Mouse (Mus musculus) liver, postnatal 0 days (tissue): ENCODE results near the gene Vmn1r205. TPM values are rescaled to one million over a fixed set of nuclear protein-coding genes. Genes with fewer than 3 reads are reported as not detected.
"Not testable (repeated sequence)": the region's sequence is repeated elsewhere in the genome, so short reads cannot be mapped to it uniquely, and the experiment has no call there.

ENCODE experiments used
- ATAC-seq: fragments of 200-750 bp; cut with Nextera tagmentation; 2 replicates; pipeline ENCODE4 v1.8.0; 2017; ENCODE audit warnings: mild to moderate bottlenecking, moderate library complexity
- DNase-seq: peaks from one replicate; pipeline ENCODE4 v3.0.0-alpha.2; 2016
- H3K27ac ChIP-seq: fragments of 300-500 bp; sonication (generic); 2 replicates; pipeline ENCODE4 v1.5.1; 2014; ENCODE audit warnings: antibody characterized with exemption, moderate library complexity, mild to moderate bottlenecking, low read depth
- H3K27me3 ChIP-seq: fragments of 300-500 bp; sonication (generic); 2 replicates; pipeline ENCODE4 v1.6.1; 2014; ENCODE audit warnings: low read length, control low read depth, mixed read lengths; ENCODE audit not compliant: insufficient read depth
- H3K36me3 ChIP-seq: fragments of 300-500 bp; sonication (generic); replicated peaks from 2 replicates; pipeline ENCODE4 v1.6.1; 2014; ENCODE audit warnings: mild to moderate bottlenecking, control low read depth, low read length, moderate library complexity, mixed read lengths; ENCODE audit not compliant: insufficient read depth
- H3K4me1 ChIP-seq: fragments of 300-500 bp; sonication (generic); 2 replicates; pipeline ENCODE4 v1.6.1; 2014; ENCODE audit warnings: antibody characterized with exemption, mild to moderate bottlenecking, control low read depth; ENCODE audit not compliant: insufficient read depth
- H3K4me2 ChIP-seq: fragments of 300-500 bp; sonication (generic); 2 replicates; pipeline ENCODE4 v1.6.1; 2014; ENCODE audit warnings: low read depth, mild to moderate bottlenecking, low read length, moderate library complexity, mixed read lengths
- H3K4me3 ChIP-seq: fragments of 300-500 bp; sonication (generic); 2 replicates; pipeline ENCODE4 v1.5.1; 2014; ENCODE audit warnings: low read depth, low read length
- H3K9ac ChIP-seq: fragments of 300-500 bp; sonication (generic); replicated peaks from 2 replicates; pipeline ENCODE4 v1.6.1; 2014; ENCODE audit warnings: mild to moderate bottlenecking, moderate library complexity
- H3K9me3 ChIP-seq: fragments of 300-500 bp; sonication (generic); 2 replicates; pipeline ENCODE4 v1.6.1; 2016; ENCODE audit warnings: mild to moderate bottlenecking, control low read depth, low read length, mixed read lengths
- CTCF ChIP-seq: sonication (generic); IDR thresholded peaks from 2 replicates; pipeline ENCODE4 v1.5.1; 2016; ENCODE audit warnings: antibody characterized with exemption, low read depth
- EP300 ChIP-seq: IDR thresholded peaks from 2 replicates; pipeline ENCODE4 v1.6.1; 2016; ENCODE audit warnings: antibody characterized with exemption, low read depth, mild to moderate bottlenecking
- WGBS: fragments of 180-500 bp; shearing (Covaris S2); extraction: QIAGEN DNeasy Blood & Tissue Kit; methylation state at CpG from one replicate; pipeline ENCODE4 v1.1.7; 2014; ENCODE audit not compliant: insufficient replicate concordance; 5-methylcytosine and 5-hydroxymethylcytosine counted together
- polyA plus RNA-seq: library from polyadenylated mRNA; unstranded; fragments of >200 nt; fragmentation: Nextera tagmentation; extraction: Ambion mirVana; gene quantifications from 2 replicates; pipeline ENCODE4 v1.2.1, GENCODE M21; 2015

Vmn1r205 gene
- not detected in 2 replicates for polyA plus RNA-seq

DNA sequence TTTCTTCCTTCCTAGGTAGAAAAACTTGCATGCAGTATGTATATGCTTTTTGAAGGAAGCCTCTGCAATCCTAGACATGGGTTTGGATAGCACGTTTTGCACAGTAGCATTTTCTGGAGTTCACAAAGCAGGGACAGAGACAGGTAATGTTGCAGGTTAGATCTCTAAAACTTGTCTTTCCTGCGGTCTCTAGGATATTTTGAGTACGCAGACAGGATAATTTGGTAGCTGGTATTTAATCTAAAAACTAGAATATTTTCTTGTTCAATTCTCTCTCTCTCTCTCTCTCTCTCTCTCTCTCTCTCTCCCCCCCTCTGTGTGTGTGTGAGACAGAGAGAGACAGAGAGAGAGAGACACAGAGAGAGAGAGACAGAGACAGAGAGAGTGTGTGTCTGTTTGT, at the start of gene Vmn1r205:
Gene Vmn1r205, minus strand, starts transcription at position 101 of the 400 bp plus-strand sequence.
- Histone ChIP-seq H3K27me3 (no peaks in the 10 kb centered on the region), H3K4me3 (no peak within 1 kb of the TSS), H3K9ac (no peak within 1 kb of the TSS), H3K4me1 (no peaks in the 10 kb centered on the region), H3K36me3 (no peaks in the 10 kb centered on the region), H3K27ac (no peak within 1 kb of the TSS), H3K4me2 (no peak within 1 kb of the TSS), H3K9me3 (no peaks in the 10 kb centered on the region)
- TF ChIP-seq EP300 (no peak), CTCF (no peak)
- WGBS: 74% methylated on average over 3 of the region's 3 CpGs
- ATAC-seq (no peak), DNase-seq (no peak)

DNA sequence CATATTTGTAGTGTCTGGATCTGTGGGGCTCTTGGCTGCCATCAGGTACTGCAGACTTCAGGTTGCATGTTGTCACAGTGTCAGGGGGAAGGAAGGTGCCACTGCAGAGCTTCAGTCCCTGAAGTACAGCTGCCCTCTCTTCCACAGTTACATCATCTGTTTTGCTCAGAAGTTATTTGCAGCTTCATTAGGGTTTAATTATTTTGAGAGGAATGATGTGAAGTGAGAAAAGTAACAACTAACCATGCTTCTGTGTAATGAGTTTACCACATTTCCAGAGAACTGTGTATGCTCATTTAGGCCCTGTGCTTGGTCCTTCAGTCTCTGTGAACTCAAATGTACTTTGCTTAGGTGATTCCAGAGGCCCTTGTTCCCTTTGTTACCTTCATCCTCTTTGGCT, 31.4 kb upstream of the Vmn1r205 start, which contains the start of gene Vmn1r206:
Gene Vmn1r206, minus strand, starts transcription at position 101 of the 400 bp plus-strand sequence.
- not testable (repeated sequence) for H3K9me3 ChIP-seq, H3K9ac ChIP-seq, H3K4me3 ChIP-seq, DNase-seq, H3K4me1 ChIP-seq, H3K4me2 ChIP-seq, H3K36me3 ChIP-seq, H3K27ac ChIP-seq, H3K27me3 ChIP-seq, ATAC-seq

- not testable (repeated sequence) for H3K27ac ChIP-seq, H3K36me3 ChIP-seq, DNase-seq, H3K4me1 ChIP-seq, H3K4me3 ChIP-seq, H3K9me3 ChIP-seq, ATAC-seq, H3K27me3 ChIP-seq, H3K4me2 ChIP-seq, H3K9ac ChIP-seq
- WGBS: 66% methylated on average over 14 of the region's 14 CpGs
Measured at GRCm38 (mm10) chr13:22583336-22583735, 9.5 kb downstream of the Vmn1r205 start.

- not testable (repeated sequence) for ATAC-seq, H3K4me3 ChIP-seq, H3K27ac ChIP-seq, H3K36me3 ChIP-seq, H3K27me3 ChIP-seq, H3K4me2 ChIP-seq, H3K4me1 ChIP-seq, H3K9me3 ChIP-seq, DNase-seq, H3K9ac ChIP-seq
- 67% methylated on average over 3 of the region's 3 CpGs for WGBS
Measured at GRCm38 (mm10) chr13:22574911-22575310, 17.9 kb downstream of the Vmn1r205 start.

DNA sequence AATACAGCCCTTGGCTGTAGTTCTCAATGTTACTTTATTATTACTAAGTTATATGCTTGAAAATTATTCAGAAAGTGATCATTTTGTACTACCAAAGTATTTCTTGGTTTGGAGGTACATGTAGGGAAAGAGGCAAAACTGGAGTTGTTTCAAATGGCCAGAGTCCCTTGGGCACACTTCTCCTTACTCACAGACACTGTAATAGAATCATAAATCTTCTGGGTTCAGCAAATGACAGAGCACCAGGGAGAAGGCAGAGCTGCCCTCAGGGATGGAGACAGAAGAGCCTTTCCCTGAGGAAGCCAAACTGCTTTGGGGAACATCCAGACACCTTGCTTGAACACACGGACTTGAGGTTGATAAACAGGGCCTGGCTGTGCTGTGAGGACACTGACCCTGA, 39.9 kb downstream of the Vmn1r205 start, which contains the start of gene Vmn1r204:
Gene Vmn1r204, plus strand, starts transcription at position 301 of the 400 bp plus-strand sequence.
- not testable (repeated sequence) for H3K4me2 ChIP-seq, H3K4me1 ChIP-seq, H3K36me3 ChIP-seq, H3K9me3 ChIP-seq, H3K27ac ChIP-seq, H3K27me3 ChIP-seq, H3K9ac ChIP-seq, DNase-seq, H3K4me3 ChIP-seq, ATAC-seq
- 67% methylated on average over 1 of the region's 1 CpGs for WGBS

Other genes starting within 250 kb of the Vmn1r205 start
- not detected in 2 replicates for gene Vmn1r198, start 242.6 kb downstream of the Vmn1r205 start, polyA plus RNA-seq
- not detected in 2 replicates for gene Vmn1r199, start 213.2 kb downstream of the Vmn1r205 start, polyA plus RNA-seq
- not detected in 2 replicates for gene Vmn1r200, start 202.6 kb downstream of the Vmn1r205 start, polyA plus RNA-seq
- not detected in 2 replicates for gene Vmn1r201, start 121.1 kb downstream of the Vmn1r205 start, polyA plus RNA-seq
- gene Vmn1r202, start 87.6 kb downstream of the Vmn1r205 start, polyA plus RNA-seq: not detected in 2 replicates
- not detected in 2 replicates for gene Vmn1r203, start 74.9 kb downstream of the Vmn1r205 start, polyA plus RNA-seq
- gene Vmn1r204, start 39.8 kb downstream of the Vmn1r205 start, polyA plus RNA-seq: not detected in 2 replicates
- not detected in 2 replicates for gene Vmn1r206, start 31.3 kb upstream of the Vmn1r205 start, polyA plus RNA-seq
- not detected in 2 replicates for gene Vmn1r207-ps, start 136.6 kb upstream of the Vmn1r205 start, polyA plus RNA-seq
- not detected in 2 replicates for gene Vmn1r208, start 184.4 kb upstream of the Vmn1r205 start, polyA plus RNA-seq
- gene Vmn1r209, start 216.7 kb upstream of the Vmn1r205 start, polyA plus RNA-seq: not detected in 2 replicates
- not detected in 2 replicates for gene Vmn1r210, start 238.3 kb upstream of the Vmn1r205 start, polyA plus RNA-seq